Mouse (Mus musculus) kidney, adult 11 months (tissue): ENCODE results near the gene Xaf1.
"Not testable (repeated sequence)": the region's sequence is repeated elsewhere in the genome, so short reads cannot be mapped to it uniquely, and the experiment has no call there.

Source experiments
- DNase-seq: peaks from one replicate; pipeline ENCODE4 v3.0.0; 2022

The Xaf1 gene

DNA sequence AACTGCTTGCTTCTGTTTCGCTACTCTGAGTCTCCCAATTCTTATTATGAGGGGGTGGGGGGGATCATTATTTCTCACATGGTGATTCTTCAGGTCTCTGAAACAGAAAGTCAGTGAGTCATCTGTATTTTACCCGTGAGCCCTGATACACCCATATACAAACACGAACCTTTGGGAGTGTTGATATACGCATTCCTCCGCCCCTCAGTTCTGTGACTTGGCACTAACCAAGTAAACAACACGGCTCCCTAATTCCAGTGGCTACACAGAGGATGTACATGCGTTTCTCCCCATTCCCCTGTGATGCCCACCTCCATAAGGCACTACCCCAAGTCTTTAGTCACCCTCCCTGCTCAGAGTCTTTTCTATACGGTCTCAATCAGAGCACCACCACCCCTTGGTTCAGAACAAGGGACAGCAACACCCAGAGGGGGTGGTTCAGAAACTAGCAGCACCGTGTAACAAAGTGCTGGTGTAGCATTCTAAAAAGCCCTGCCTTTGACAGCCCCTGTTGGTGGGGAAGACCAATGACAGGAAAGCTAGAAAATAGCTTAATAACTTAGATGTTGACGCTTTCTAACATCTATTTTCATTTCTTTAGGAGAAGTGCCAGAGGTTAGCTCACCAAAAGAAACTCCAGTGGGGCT is 10.0 kb downstream of the Xaf1 start:
- DNase-seq = no peak

DNA sequence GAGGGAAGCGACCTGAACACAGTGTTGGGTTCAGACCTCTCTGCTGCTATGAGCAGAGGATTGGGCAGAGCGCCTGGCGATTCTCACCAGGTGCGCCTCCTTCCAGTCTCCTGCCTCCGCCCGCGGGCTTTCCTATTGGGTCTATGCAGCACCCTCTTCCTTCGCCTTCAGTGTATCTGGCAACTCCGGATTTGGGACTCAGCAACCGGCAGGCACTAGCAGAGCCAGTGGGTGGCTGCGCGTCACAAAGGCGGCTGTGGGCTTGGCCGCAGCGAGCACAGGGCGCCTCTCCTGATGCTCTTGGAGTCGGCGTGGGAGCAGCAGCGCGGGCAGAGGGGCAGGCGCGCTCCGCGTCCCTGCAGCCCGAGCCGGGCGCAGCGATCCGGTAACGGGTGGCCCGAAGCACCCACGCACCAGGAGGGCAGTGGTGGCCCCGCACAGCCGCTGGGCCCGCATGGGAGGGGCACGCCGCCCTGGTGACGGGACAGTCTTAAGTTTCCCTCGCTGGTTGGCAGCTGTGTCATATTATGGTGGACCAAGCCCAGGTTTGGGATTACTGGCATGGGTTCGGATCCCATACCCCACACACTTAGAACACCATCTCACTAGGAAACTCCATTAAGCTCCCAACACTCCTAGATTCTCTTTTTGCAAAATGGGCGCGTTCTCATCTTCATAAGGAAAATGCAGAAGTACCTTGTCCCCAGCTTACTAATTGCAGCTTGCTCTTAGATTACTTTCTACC is 12.9 kb downstream of the Xaf1 start, which contains the start of gene Fbxo39:
Gene Fbxo39 (plus strand): TSS at position 294 of the 745 bp plus-strand sequence.
- DNase-seq = no peak

DNA sequence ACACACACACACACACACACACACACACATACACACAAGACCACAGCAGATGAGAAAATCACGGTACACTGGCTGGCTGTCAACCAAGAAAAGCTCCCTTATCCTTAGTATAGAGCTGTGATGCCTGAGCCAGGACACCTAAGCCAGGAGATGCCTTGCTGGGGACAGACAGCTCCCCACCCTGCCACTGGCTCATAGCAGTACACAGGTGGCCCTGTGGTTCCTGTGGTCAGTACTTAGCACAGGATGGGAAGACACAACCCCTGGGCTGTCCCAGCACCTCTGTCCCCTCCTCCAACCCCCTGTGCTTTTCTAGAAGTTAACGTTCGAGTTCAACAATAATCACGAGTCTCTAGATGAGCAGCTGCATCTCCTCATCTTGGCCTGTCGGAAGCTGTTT is 16.6 kb downstream of the Xaf1 start:
- no peak for DNase-seq

DNA sequence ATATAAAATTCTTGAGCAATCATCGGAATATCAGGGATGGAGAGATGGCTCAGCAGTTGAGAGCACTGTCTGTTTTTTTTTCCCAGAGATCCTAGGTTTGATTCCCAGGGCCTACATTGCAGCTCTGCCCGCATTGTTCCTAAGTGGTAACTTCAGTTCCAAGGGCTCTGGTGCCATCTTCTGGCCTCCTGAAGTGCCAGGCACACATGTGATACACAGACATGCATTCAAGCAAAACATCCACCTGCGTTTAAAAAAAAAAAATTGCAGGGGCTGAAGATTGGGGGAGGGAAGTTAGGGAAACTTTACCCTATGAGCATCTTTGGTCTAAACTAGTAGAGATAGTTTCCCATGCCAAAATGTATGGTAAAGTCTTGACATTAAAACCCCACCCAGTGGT is 23.0 kb downstream of the Xaf1 start:
- DNase-seq = no peak

DNA sequence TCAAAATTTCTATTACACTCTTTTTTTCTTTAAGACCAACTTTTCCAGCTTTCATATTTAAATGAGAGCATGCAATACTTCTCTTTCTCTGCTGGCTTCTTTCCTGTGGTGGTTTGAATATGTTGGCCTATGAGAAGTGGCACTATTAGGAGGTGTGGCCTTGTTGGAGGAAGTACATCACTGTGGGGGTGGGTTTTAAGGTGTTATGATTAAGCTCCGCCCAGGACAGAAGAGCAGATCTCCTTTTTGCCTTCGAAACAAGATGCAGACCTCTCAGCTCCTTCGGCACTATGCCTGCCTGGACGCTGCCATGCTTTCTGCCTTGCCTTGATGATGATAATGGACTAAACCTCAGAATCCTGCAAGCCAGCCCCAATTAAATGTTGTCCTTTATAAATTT is 24.3 kb downstream of the Xaf1 start:
- DNase-seq = no peak

DNA sequence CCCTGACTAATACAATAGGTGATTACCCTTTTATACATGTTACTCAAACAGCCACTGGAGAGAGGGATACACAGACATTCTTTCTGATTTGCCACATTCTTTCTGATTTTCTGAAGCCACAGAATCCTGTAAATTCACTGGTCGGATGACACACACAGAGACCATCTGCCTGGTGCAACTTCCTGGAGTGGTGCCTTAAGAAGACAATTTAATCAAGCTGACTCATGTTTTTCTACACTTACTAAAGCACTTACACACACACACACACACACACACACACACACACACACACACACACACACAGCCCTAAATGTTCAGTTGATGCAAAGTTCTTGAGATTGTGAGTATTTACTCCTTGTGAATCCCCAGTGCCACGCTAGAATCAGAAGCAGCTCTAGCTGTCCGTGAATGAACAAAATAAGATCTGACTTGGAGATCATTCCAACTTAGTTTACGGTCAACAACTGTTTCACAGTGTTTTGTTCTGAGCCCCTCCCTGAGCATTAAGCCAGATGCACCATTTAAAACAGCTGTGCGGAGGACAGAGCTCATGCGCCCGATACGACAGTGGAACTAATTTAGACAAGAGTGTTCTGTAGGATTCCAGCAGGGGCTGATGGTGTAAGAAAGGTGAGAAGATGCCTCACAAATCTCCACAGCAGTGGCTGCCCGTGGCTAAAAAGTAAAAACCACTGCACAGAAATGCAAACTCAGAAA is 31.7 kb downstream of the Xaf1 start:
- no peak for DNase-seq

DNA sequence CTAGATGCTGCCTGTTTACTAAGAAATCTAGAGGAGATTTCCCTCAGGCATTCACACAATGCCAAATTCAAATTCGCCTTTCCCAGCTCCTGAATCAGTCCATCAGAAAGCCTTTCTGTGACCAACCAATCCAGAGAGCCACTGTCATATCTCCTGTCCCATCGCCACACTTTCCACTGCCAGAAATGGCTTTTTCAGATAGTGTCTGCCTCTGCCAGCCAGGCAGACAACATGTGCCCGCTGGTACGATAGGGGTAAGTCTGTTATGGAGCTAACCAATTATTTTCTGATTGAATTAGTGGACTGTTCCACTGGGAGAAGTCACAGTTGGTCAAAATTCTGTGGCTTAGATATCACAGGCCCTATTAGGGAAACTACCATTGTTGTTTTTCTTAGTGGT is 33.2 kb downstream of the Xaf1 start:
- DNase-seq = no peak

DNA sequence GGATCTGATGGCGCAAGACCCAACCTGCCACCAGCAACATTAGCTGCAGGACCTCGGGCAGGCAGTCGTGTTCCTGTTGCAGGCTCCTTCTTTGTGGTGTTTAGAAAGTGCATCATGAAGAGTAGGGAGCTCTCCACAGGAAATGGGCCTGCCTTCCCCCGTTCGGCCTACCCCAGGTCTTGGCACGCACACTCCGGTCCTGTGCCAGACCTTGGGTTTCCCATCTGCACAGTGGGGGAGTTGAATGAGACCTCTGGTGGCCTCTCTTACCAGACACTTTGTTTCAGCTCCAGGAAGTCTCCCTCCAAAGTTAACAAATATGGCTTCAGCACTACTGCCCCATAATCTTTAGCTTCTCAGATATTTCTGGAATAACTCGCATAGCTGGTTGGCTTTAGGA is 35.3 kb downstream of the Xaf1 start:
- no peak for DNase-seq

DNA sequence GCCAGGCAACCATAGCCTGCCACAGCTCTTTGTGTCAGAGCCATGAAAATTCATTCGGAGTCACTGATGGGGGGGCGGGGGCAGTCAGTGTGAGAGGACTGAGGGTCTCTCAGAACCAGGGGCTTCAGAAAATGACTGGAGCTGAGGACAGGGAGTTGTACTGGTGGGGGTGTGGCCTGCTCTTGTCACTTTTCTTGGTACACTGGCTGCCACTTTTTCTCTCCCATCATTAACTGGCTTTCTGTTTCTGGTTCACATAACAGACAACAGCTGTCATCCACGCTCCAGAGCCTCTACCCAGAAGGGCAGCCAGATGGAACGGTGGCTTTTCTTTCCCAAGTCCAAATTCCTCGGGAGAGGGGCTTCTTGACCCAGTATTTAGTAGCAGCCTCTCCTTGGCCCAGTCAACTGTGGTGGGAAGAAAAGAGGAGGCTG is 37.0 kb downstream of the Xaf1 start:
- no peak for DNase-seq

DNA sequence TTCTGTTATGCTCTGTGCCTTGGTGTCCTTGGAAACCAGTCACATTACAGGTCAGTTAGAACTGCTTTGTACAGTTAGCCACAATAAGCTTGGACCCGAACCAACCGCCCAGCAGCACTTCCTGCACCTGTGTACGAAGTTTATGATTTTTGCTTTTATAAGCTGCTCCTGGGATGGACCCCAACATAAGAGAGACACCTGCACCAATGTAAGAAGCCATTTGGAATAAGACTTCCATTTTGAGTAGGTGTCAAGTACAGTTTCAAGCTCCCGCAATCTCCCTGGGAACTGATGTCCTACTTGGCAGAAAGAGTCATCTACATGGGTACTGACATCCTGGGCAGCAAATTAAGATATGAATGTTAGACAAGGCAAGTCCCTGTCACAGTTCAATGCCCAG is 38.3 kb downstream of the Xaf1 start:
- DNase-seq = no peak

DNA sequence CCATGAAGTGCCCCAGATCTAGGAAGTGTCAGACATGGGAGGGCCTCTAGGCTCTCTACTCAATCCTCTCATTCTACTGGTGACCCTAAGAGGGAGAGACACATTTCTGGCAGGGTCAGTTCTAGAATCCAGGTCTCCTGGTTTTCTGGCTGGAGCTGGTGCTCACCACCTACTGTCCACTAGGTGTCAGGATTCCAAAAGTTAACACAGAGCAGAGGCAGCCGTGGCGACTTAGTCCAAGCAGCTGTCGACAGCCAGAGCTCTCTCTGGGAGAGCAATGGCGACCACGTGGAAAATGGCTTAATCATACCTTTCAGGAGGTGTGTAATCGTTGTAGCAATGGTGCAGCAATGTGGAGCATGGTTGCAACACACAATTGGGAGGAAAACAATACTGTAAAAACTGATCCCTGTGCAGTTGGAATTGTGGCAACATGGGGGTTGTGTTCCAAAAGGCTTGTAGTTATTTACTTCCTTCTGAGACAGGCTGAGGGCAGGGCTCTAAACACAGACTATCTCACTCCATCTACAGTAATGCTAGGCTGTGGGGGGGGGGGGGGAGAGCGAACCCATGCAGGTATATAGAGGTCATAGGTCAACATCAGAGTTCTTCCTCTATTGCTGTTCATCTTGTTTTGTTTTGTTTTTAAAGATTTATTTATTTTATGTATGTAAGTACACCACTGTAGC is 41.3 kb downstream of the Xaf1 start:
- peak; percentile 65 for DNase-seq

DNA sequence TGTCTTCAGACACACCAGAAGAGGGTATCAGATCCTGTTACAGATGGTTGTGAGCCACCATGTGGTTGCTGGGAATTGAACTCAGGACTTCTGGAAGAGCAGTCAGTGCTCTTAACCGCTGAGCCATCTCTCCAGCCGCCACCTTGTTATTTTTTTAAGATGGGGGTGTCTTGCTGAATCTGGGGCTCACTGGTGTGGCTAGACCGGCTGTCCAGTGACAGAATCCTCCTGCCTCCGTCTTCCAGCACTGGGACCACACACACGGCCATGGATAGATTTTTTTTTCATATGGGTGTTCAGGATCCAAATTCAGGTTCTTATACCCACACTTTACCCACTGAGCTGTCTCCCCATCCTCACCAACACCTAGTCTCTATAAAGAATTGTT is 41.8 kb downstream of the Xaf1 start:
- DNase-seq = not testable (repeated sequence)

DNA sequence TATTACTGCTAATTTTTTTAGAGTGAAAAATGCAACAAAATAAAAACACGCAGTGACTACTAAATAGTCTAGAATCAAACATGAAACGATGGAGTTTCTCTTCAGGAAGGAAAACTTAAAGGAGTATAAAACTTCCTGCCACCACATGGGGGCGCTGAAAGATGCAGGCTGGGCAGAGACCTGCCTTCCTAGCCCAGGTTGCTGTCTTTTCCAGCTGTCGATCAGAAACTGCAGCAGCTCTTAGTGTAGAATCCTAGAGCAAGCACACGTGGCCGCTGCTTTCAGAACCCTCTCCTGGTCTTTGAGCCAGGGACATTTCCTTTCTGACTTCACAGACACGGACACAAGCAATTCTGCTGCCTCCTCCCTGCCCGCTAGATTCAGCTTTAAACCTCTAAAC is 42.5 kb downstream of the Xaf1 start:
- no peak for DNase-seq

DNA sequence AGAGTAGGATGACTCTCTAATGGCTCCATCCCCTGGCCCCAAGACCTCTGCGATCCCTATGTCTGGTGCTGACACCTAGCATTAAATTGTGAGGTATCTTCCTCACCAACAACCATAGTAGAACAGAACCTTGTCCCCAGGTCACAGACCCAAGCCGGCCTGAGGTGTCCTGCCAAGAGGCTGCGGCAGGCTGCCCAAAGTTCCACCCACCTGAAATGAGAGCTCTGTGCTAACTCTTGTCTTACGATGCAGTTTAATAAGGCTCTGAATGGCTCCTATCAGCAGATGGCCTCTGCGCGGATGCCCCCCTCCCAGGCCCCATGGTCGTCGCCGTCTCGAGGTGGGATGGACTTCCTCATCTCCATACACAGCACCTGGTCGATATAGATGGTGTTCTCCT is 43.1 kb downstream of the Xaf1 start:
- DNase-seq = peak; percentile 49

DNA sequence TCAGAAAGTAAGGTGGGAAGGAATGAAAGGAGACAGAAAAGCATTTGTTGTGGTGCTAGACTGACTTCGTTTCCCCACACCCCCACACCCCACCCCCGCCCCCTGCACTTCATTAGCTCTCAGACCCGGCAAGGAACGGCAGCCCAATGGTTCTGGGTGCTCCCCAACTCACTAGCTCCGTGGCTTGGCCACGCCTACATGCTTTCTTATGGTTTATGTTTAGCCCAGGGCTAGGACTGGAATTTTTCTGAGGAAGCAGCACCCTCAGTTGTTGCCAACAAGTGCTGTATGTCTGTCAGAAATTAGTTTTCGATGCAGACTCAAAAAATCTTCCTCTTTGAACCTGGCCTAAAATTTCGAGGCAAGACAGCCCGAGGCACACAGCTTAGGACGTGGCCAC is 47.1 kb downstream of the Xaf1 start:
- peak; percentile 48 for DNase-seq

DNA sequence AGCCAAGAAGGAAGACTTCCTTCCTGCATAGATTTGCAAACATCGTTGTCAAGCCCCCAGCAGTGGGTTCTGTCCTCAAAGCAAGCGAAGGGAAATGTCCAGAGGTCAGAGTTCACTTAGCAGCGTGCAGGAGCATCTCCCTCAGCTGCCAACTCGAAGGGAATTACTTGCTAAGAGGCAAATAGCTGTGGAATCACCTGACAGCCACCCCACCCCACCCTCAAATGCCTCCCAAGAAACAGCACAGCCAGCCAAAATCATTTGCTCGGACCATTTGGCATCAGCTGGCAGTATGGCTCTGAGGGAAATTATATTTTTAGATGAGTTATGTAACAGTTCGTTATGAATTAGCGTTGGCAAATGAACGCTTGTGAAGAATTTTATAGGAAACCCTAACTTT is 47.6 kb downstream of the Xaf1 start:
- DNase-seq = peak; percentile 57

DNA sequence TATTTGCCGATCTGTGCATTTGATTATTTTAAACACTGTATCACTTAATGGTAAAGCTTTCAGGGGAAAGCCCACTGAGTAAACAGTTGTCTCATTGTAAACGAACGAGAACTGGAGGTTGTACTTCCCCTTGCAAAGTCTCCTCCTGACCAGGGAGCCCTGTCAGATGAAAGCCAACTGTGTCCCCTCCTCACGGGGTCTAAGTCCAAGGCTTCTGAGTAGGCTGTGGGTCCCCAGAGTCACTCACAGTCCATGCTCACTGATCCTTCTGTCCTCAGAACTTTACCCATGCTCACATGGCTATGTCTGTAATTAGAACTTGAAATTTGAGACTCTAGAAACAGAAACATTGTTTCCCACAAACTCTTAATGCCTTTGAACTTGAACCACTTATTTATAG is 48.2 kb downstream of the Xaf1 start:
- no peak for DNase-seq

DNA sequence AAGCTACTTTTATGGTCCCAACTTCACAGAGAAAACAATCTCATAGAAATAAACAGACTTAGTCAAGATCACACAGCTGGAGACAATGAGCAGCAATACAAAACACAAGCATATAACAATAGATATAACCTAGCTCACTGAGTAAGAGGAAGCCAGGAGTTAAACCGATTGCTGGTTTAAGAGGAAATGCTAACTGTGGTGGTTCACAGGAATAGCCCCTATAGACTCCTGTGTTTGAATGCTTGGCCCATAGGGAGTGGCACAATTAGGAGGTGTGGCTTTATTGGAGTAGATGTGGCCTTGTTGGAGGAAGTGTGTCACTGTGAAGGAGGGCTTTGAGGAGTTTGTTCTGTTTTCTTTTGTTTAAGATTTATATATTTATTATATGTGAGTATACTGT is 50.8 kb downstream of the Xaf1 start:
- no peak for DNase-seq

DNA sequence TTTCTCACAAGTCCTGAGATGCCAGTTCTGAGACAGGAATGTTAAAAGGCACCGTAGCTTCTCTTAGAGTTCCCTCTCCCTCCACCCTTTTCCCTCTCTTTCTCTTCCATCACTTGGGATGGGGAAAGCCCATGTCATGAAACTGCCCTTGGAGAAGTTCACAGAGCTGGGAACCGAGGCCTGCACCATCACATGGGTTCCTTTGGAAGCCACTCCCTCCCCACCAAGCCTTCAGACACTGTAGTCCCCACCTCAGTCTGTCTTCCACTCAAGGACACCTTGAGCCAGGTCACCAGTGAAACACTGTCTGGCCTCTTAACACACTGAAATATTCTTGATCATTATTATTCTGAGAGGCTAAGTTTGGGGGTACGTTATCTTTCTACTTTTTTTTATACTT is 51.8 kb downstream of the Xaf1 start:
- no peak for DNase-seq

DNA sequence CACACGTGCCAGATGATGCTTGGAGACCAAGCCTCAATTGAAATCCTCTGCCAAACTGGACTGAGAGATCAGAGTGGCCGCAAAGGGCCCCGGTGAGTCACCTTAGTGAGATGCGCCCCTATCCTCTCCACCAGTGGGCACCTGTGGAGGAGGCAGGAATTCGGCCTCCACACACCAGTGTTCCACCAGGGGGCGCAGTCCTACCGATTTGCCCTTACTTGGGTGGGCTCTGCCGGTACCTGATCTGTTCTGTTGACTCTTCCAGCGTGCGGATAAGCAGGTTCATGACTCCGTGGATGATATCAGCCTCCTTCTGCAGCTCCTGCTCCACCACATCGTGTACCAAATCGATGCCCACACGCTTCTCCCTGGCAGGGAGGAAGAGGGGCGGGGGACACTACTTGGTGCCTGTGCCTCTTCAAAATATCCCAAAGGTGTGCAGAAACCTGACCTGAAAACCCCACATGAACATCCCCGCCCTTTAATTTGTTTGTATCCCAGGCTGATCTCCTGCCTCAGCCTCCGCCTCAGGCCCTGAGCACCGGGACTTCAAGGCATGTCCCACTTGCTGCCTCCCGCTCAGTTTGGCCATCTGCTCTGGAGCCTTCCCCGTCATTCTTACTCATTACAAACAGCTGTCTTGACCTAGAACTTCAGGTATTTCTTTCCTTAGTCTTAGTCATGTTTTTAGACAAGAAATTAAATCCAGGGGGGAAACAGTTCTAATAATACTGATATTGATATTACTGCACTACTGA is 53.7 kb downstream of the Xaf1 start:
- DNase-seq = peak; percentile 34

DNA sequence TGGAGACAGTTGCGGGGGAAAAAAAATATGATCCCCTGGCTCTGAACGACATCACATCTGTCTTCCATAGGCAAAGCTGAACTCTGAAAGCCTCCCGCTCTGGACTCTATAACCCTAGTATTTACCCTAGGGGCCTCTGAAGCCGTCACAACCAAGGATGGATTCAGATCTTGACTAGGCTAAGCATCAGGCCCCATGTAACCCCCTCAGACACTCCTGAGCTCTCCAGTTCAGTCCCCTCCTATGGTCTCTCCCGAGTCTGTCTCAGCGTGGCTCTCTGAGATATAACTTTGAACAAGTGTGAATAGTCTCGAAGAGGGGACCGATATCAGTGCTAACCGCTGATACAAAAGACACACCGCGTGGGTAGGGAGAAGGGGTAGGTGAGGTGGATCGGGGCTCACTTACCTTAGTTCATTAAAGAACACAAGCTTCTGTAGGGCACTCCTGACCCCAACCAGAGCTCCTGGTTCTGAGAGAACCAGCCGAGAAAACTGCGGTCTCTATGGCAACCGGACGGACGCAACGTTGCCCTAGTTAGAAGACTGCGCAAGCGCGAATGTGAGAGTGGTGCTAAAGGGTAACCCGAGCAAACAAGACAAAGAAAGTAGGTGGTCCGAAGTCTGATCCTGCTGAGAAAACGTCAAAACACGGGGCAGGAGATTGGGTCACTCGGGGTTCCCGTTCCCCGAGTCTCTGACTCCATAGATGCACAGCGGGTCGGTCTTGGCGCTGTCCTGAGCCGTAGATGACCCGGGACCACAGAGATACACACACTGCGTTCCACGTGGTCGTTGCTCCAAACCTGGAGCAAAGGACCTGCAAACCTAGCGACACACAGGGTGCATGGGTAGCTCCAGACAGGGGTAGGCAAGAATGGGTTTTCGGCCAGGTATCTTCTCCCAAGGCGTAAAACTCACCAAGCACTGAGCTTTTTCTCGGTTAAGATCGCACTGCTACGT is 60.2 kb downstream of the Xaf1 start:
- peak; percentile 67 for DNase-seq

DNA sequence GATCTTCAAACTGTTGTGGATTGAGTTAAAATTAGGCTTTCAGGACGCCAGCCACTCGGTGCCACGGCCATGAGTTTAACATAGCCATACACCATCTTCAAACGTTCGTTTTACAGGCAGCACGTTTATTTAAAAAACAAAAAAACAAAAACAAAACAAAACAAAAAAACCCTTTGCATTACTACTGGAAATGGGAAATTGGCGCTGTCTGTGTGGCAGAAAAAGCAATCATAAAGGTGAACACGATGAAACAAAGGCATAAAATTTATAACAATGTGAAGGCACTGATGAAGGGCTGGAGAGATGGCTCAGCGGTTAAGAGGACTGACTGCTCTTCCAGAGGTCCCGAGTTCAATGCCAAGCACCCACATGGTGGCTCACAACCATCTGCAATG is 60.9 kb downstream of the Xaf1 start, which contains the start of gene Tekt1:
Gene Tekt1 (minus strand): TSS at position 96 of the 395 bp plus-strand sequence.
- no peak for DNase-seq
